Mouse (Mus musculus) thymus, adult 2 months (tissue): Measurements from ENCODE around the gene Csf3r. TPM values are rescaled to one million over a fixed set of nuclear protein-coding genes. Genes with fewer than 3 reads are reported as not detected.

Source experiments
- DNase-seq: peaks from one replicate; pipeline ENCODE4 v3.0.0; 2021
- H3K27ac ChIP-seq: fragments of 200-500 bp; 2 replicates; pipeline ENCODE4 v1.5.1; 2012; ENCODE audit warnings: low read length, control low read depth; ENCODE audit not compliant: control insufficient read depth, insufficient read depth
- H3K27me3 ChIP-seq: fragments of 200-500 bp; 2 replicates; pipeline ENCODE4 v1.6.1; 2012; ENCODE audit warnings: mild to moderate bottlenecking, low read length, moderate library complexity, mixed read lengths; ENCODE audit not compliant: control insufficient read depth, insufficient read depth
- H3K36me3 ChIP-seq: fragments of 200-500 bp; 2 replicates; pipeline ENCODE4 v1.6.1; 2012; ENCODE audit warnings: mild to moderate bottlenecking, low read length, moderate library complexity; ENCODE audit not compliant: control insufficient read depth, insufficient read depth
- H3K4me1 ChIP-seq: fragments of 200-500 bp; replicated peaks from 2 replicates; pipeline ENCODE4 v1.6.1; 2012; ENCODE audit warnings: low read length; ENCODE audit not compliant: control insufficient read depth, insufficient read depth
- H3K4me3 ChIP-seq: fragments of 200-500 bp; 2 replicates; pipeline ENCODE4 v1.5.1; 2012; ENCODE audit warnings: mild to moderate bottlenecking, low read length, control low read depth, moderate library complexity; ENCODE audit not compliant: control insufficient read depth, insufficient read depth
- CTCF ChIP-seq: fragments of 200-500 bp; IDR thresholded peaks from 2 replicates; pipeline ENCODE4 v1.5.1; 2012; ENCODE audit warnings: mild to moderate bottlenecking, control low read depth, low read length, moderate library complexity, borderline replicate concordance; ENCODE audit not compliant: control insufficient read depth, poor library complexity, insufficient read depth; ENCODE audit errors: extremely low read depth
- POLR2A ChIP-seq: fragments of 200-500 bp; IDR thresholded peaks from 2 replicates; pipeline ENCODE4 v1.6.1; 2012; ENCODE audit warnings: mild to moderate bottlenecking, low read length, control low read depth, moderate library complexity; ENCODE audit not compliant: control insufficient read depth, poor library complexity, insufficient read depth; ENCODE audit errors: extremely low read depth
- WGBS: fragments of 180-500 bp; shearing (Covaris S2); methylation state at CpG from one replicate; pipeline ENCODE4 v1.1.7; 2018; 5-methylcytosine and 5-hydroxymethylcytosine counted together
- polyA plus RNA-seq: library from polyadenylated mRNA; depleted of rRNA; stranded (reverse); fragments of >200 nt; gene quantifications from 2 replicates; pipeline ENCODE4 v1.2.3, GENCODE M21; 2012

Gene Csf3r
- polyA plus RNA-seq, 1 experiment = 6.7 TPM

GRCm38 (mm10) chr4:126025801-126026200, 1.5 kb downstream of the Csf3r start:
- Histone ChIP-seq H3K27me3 (no peaks in the 10 kb centered on the region), H3K4me1 (no peaks in the 10 kb centered on the region), H3K27ac (no peak overlapping the region), H3K4me3 (no peak overlapping the region), H3K36me3 (no peaks in the 10 kb centered on the region)
- DNase-seq = no peak
- no peak for TF ChIP-seq POLR2A
- no peak for TF ChIP-seq CTCF
- WGBS = 79% methylated on average over 5 of the region's 5 CpGs

- WGBS = 90% methylated on average over 3 of the region's 3 CpGs
Measured at GRCm38 (mm10) chr4:126027980-126028379, 3.6 kb downstream of the Csf3r start.

GRCm38 (mm10) chr4:126029042-126029441, 4.7 kb downstream of the Csf3r start:
- 78% methylated on average over 3 of the region's 3 CpGs for WGBS
- TF ChIP-seq CTCF (no peak), POLR2A (no peak)

More at GRCm38 (mm10) chr4:126027980-126028379, 3.6 kb downstream of the Csf3r start:
- H3K4me1 ChIP-seq = no peaks in the 10 kb centered on the region
- no peak for DNase-seq
- H3K4me3 ChIP-seq = no peak overlapping the region
- no peaks in the 10 kb centered on the region for H3K27me3 ChIP-seq
- H3K36me3 ChIP-seq = no peaks in the 10 kb centered on the region
- no peak overlapping the region for H3K27ac ChIP-seq
- TF ChIP-seq POLR2A = no peak
- no peak for TF ChIP-seq CTCF

GRCm38 (mm10) chr4:126030705-126031104, 6.4 kb downstream of the Csf3r start:
- DNase-seq = no peak
- no peak overlapping the region for H3K27ac ChIP-seq
- TF ChIP-seq POLR2A (no peak), CTCF (no peak)
- WGBS = 32% methylated on average over 5 of the region's 5 CpGs
- H3K36me3 ChIP-seq = no peaks in the 10 kb centered on the region
- no peaks in the 10 kb centered on the region for H3K27me3 ChIP-seq
- H3K4me1 ChIP-seq = no peaks in the 10 kb centered on the region
- no peak overlapping the region for H3K4me3 ChIP-seq

More at GRCm38 (mm10) chr4:126029042-126029441, 4.7 kb downstream of the Csf3r start:
- H3K27me3 ChIP-seq = no peaks in the 10 kb centered on the region
- no peak for DNase-seq
- H3K36me3 ChIP-seq = no peaks in the 10 kb centered on the region
- no peaks in the 10 kb centered on the region for H3K4me1 ChIP-seq
- no peak overlapping the region for H3K27ac ChIP-seq
- no peak overlapping the region for H3K4me3 ChIP-seq

- no peaks in the 10 kb centered on the region for H3K36me3 ChIP-seq
- TF ChIP-seq POLR2A = no peak
Measured at GRCm38 (mm10) chr4:126035413-126035812, 11.1 kb downstream of the Csf3r start.

GRCm38 (mm10) chr4:126046851-126047585, 22.7 kb downstream of the Csf3r start, which contains the start of gene Mrps15:
Gene Mrps15, plus strand, starts transcription at chr4:126046925.
- WGBS = under 1% methylated on average over 56 of the region's 56 CpGs
- DNase-seq = peak; percentile 70
- TF ChIP-seq CTCF (0 out of 2 replicates have a peak, but pooled peaks have one; percentile 43), POLR2A (peak; percentile 54)
- Histone ChIP-seq H3K27me3 (no peaks in the 10 kb centered on the region), H3K4me1 (peaks cover 9% of the 10 kb centered on the region), H3K36me3 (0 out of 2 replicates have a peak, but pooled peaks cover 5% of the 10 kb centered on the region), H3K27ac (peak within 1 kb of the TSS; percentile 20; the same call in 1 of the 2 replicates), H3K4me3 (peak within 1 kb of the TSS; percentile 72)

More at GRCm38 (mm10) chr4:126035413-126035812, 11.1 kb downstream of the Csf3r start:
- Histone ChIP-seq H3K27ac (no peak overlapping the region), H3K4me1 (no peaks in the 10 kb centered on the region), H3K4me3 (no peak overlapping the region), H3K27me3 (no peaks in the 10 kb centered on the region)
- DNase-seq = no peak
- WGBS = 93% methylated on average over 5 of the region's 5 CpGs
